Mouse (Mus musculus): ENCODE measurements around the gene Kank4.
A peak's percentile ranks its signal among the peaks of the same experiment; 100 is the strongest.
"Not testable (repeated sequence)": the region's sequence is repeated elsewhere in the genome, so short reads cannot be mapped to it uniquely, and the experiment has no call there.

Gene Kank4

GRCm38 (mm10) chr4:98817184-98817911 is at the start of gene Kank4:
Kank4 (minus strand) TSS chr4:98817537.
- DNase-seq (ENCODE audit: low spot score) = no peak

GRCm38 (mm10) chr4:98865386-98866237 is 48.3 kb upstream of the Kank4 start:
- DNase-seq (ENCODE audit: low spot score) = peak; percentile 21

- no peak for DNase-seq (ENCODE audit: low spot score)
Observed at GRCm38 (mm10) chr4:98864546-98864945, 47.2 kb upstream of the Kank4 start.

- no peak for DNase-seq (ENCODE audit: low spot score)
Observed at GRCm38 (mm10) chr4:98864094-98864493, 46.8 kb upstream of the Kank4 start.

- DNase-seq (ENCODE audit: low spot score) = no peak
Observed at GRCm38 (mm10) chr4:98863451-98863850, 46.1 kb upstream of the Kank4 start.

GRCm38 (mm10) chr4:98858151-98858855 is 41.0 kb upstream of the Kank4 start:
- no peak for DNase-seq (ENCODE audit: low spot score)

- DNase-seq (ENCODE audit: low spot score) = no peak
Observed at GRCm38 (mm10) chr4:98857037-98857648, 39.8 kb upstream of the Kank4 start.

- no peak for DNase-seq (ENCODE audit: low spot score)
Observed at GRCm38 (mm10) chr4:98853926-98854325, 36.6 kb upstream of the Kank4 start.

- DNase-seq (ENCODE audit: low spot score) = not testable (repeated sequence)
Observed at GRCm38 (mm10) chr4:98850485-98850884, 33.1 kb upstream of the Kank4 start.

GRCm38 (mm10) chr4:98847120-98847885 is 30.0 kb upstream of the Kank4 start:
- no peak for DNase-seq (ENCODE audit: low spot score)

- no peak for DNase-seq (ENCODE audit: low spot score)
Observed at GRCm38 (mm10) chr4:98846396-98846795, 29.1 kb upstream of the Kank4 start.

GRCm38 (mm10) chr4:98845687-98846125 is 28.4 kb upstream of the Kank4 start:
- DNase-seq (ENCODE audit: low spot score) = no peak

GRCm38 (mm10) chr4:98845201-98845600 is 27.9 kb upstream of the Kank4 start:
- DNase-seq (ENCODE audit: low spot score) = no peak

GRCm38 (mm10) chr4:98843906-98844597 is 26.7 kb upstream of the Kank4 start:
- DNase-seq (ENCODE audit: low spot score) = no peak

GRCm38 (mm10) chr4:98841251-98841650 is 23.9 kb upstream of the Kank4 start:
- not testable (repeated sequence) for DNase-seq (ENCODE audit: low spot score)

GRCm38 (mm10) chr4:98840526-98840925 is 23.2 kb upstream of the Kank4 start:
- DNase-seq (ENCODE audit: low spot score) = no peak

- no peak for DNase-seq (ENCODE audit: low spot score)
Observed at GRCm38 (mm10) chr4:98838913-98839312, 21.6 kb upstream of the Kank4 start.

GRCm38 (mm10) chr4:98837715-98838505 is 20.6 kb upstream of the Kank4 start:
- DNase-seq (ENCODE audit: low spot score) = no peak

- DNase-seq (ENCODE audit: low spot score) = no peak
Observed at GRCm38 (mm10) chr4:98836519-98836918, 19.2 kb upstream of the Kank4 start.

- DNase-seq (ENCODE audit: low spot score) = no peak
Observed at GRCm38 (mm10) chr4:98834782-98835181, 17.4 kb upstream of the Kank4 start.

Data from layer of hippocampus, adult 11-12 months (tissue).